Mouse (Mus musculus): ENCODE measurements around the gene Fyco1.
A peak's percentile ranks its signal among the peaks of the same experiment; 100 is the strongest.

Gene Fyco1

GRCm38 (mm10) chr9:123851713-123852448 is at the start of gene Fyco1:
TSS of gene Fyco1 (minus strand) at chr9:123851899.
- peak; percentile 95 for DNase-seq (ENCODE audit: low read depth)

- DNase-seq (ENCODE audit: low read depth) = peak; percentile 80
Measured at GRCm38 (mm10) chr9:123872049-123872448, 20.4 kb upstream of the Fyco1 start.

GRCm38 (mm10) chr9:123869167-123869784 is 17.6 kb upstream of the Fyco1 start:
- DNase-seq (ENCODE audit: low read depth) = peak; percentile 60

- no peak for DNase-seq (ENCODE audit: low read depth)
Measured at GRCm38 (mm10) chr9:123863641-123864040, 11.9 kb upstream of the Fyco1 start.

GRCm38 (mm10) chr9:123862895-123863616 is 11.4 kb upstream of the Fyco1 start:
- no peak for DNase-seq (ENCODE audit: low read depth)

- no peak for DNase-seq (ENCODE audit: low read depth)
Measured at GRCm38 (mm10) chr9:123861929-123862328, 10.2 kb upstream of the Fyco1 start, which contains the start of gene Xcr1. TSS of gene Xcr1 (minus strand) at chr9:123862029.

- DNase-seq (ENCODE audit: low read depth) = no peak
Measured at GRCm38 (mm10) chr9:123856836-123857235, 5.1 kb upstream of the Fyco1 start.

- DNase-seq (ENCODE audit: low read depth) = peak; percentile 30
Measured at GRCm38 (mm10) chr9:123852449-123853390, 1.0 kb upstream of the Fyco1 start.

- peak; percentile 78 for DNase-seq (ENCODE audit: low read depth)
Measured at GRCm38 (mm10) chr9:123851062-123851712, 512 bp downstream of the Fyco1 start.

- no peak for DNase-seq (ENCODE audit: low read depth)
Measured at GRCm38 (mm10) chr9:123850705-123851061, 1.0 kb downstream of the Fyco1 start.

- peak; percentile 43 for DNase-seq (ENCODE audit: low read depth)
Measured at GRCm38 (mm10) chr9:123849976-123850695, 1.6 kb downstream of the Fyco1 start.

- no peak for DNase-seq (ENCODE audit: low read depth)
Measured at GRCm38 (mm10) chr9:123846490-123846889, 5.2 kb downstream of the Fyco1 start.

GRCm38 (mm10) chr9:123845120-123845519 is 6.6 kb downstream of the Fyco1 start:
- no peak for DNase-seq (ENCODE audit: low read depth)

GRCm38 (mm10) chr9:123844468-123844867 is 7.2 kb downstream of the Fyco1 start:
- no peak for DNase-seq (ENCODE audit: low read depth)

GRCm38 (mm10) chr9:123840243-123840642 is 11.5 kb downstream of the Fyco1 start:
- no peak for DNase-seq (ENCODE audit: low read depth)

- no peak for DNase-seq (ENCODE audit: low read depth)
Measured at GRCm38 (mm10) chr9:123835851-123836250, 15.8 kb downstream of the Fyco1 start.

GRCm38 (mm10) chr9:123828916-123829315 is 22.8 kb downstream of the Fyco1 start:
- no peak for DNase-seq (ENCODE audit: low read depth)

GRCm38 (mm10) chr9:123826631-123827030 is 25.1 kb downstream of the Fyco1 start:
- DNase-seq (ENCODE audit: low read depth) = no peak

- no peak for DNase-seq (ENCODE audit: low read depth)
Measured at GRCm38 (mm10) chr9:123818601-123819000, 33.1 kb downstream of the Fyco1 start.

- no peak for DNase-seq (ENCODE audit: low read depth)
Measured at GRCm38 (mm10) chr9:123815996-123816395, 35.7 kb downstream of the Fyco1 start.

GRCm38 (mm10) chr9:123815444-123815843 is 36.3 kb downstream of the Fyco1 start:
- no peak for DNase-seq (ENCODE audit: low read depth)
